Comparison of ENCODE assay signal across 28 mouse cellular contexts in the genomic region with DNA sequence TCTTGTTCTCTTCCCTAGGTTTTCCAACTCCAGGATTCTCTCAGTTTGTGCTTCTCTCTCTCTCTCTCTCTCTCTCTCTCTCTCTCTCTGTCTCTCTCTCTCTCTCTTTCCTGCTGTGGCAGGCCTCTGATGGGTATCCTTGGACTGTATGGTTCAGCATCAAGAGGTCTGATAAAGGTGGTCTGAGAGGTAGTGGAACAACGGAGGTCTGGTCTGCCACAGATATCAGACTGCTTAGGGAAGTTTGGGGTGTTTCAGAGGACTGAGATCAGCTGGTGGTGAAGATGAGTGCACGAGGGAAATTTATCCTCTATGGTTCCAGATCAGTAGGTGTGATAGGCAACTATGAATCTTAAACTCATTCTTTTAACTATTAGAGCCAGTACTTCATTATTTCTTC.
DNase-seq lines count a peak whose midpoint lies in the region; ATAC-seq and TF ChIP-seq lines count a peak whose summit lies in the region.
"Had no signal": no experiment of that assay in that cellular context is flagged by ENCODE, and none has a peak within 500 bp of the region (broad histone marks: within the 10 kb centered on the region; RNA-seq: fewer than 3 reads in every experiment).

No protein-coding gene starts in this region.

- no peaks in the 10 kb centered on the region for H3K36me3 ChIP-seq in liver, postnatal 0 days (replicated peaks; ENCODE audit: insufficient read depth, low read length)
- H3K36me3 ChIP-seq in liver, embryonic 11.5 days (ENCODE audit: control insufficient read depth, insufficient read depth, low read length), result no peaks in the 10 kb centered on the region
- H3K36me3 ChIP-seq in liver, embryonic 14.5 days (replicated peaks; ENCODE audit: control insufficient read depth, insufficient read depth, low read depth), result no peaks in the 10 kb centered on the region
- H3K36me3 ChIP-seq in midbrain, embryonic 11.5 days (ENCODE audit: control insufficient read depth, insufficient read depth, low read length), result no peaks in the 10 kb centered on the region
- no peaks in the 10 kb centered on the region for H3K36me3 ChIP-seq in stomach, postnatal 0 days (ENCODE audit: control insufficient read depth, insufficient read depth, low read length)
- H3K36me3 ChIP-seq: embryonic facial prominence, embryonic 10.5 days; embryonic facial prominence, embryonic 13.5 days; forebrain, embryonic 10.5 days; hindbrain, embryonic 12.5 days; hindbrain, embryonic 15.5 days had no signal

- no peak for TF ChIP-seq EP300 in liver, postnatal 0 days (IDR thresholded peaks at IDR 0.05; ENCODE audit: low read depth)
- TF ChIP-seq EP300 in liver, embryonic 14.5 days (IDR thresholded peaks at IDR 0.05; ENCODE audit: low read depth), result 0 out of 2 replicates have a peak, but pooled peaks have one; percentile 27
- no peak for TF ChIP-seq EP300 in stomach, postnatal 0 days (optimal IDR thresholded peaks at IDR 0.05)

- no peak overlapping the region for H3K4me3 ChIP-seq in liver, postnatal 0 days (ENCODE audit: low read depth, low read length)
- H3K4me3 ChIP-seq in liver, embryonic 11.5 days (ENCODE audit: low read depth, low read length), result no peak overlapping the region
- no peak overlapping the region for H3K4me3 ChIP-seq in liver, embryonic 14.5 days (ENCODE audit: insufficient read depth in 1 of 2, low read depth in 2 of 2, low read length in 2 of 2)
- H3K4me3 ChIP-seq in midbrain, embryonic 11.5 days (ENCODE audit: low read depth, low read length), result no peak overlapping the region
- H3K4me3 ChIP-seq in stomach, postnatal 0 days (ENCODE audit: low read depth, low read length), result no peak overlapping the region
- H3K4me3 ChIP-seq: embryonic facial prominence, embryonic 10.5 days; embryonic facial prominence, embryonic 13.5 days; erythroblast, embryonic 14.5 days; forebrain, embryonic 10.5 days; forebrain, embryonic 13.5 days; gastrocnemius, adult 2 months; hindbrain, embryonic 12.5 days; hindbrain, embryonic 15.5 days had no signal

- intact Hi-C loops in left cerebral cortex, postnatal 4 days (cut with DNase I), result no loop called here

- no peaks in the 10 kb centered on the region for H3K4me1 ChIP-seq in liver, postnatal 0 days (ENCODE audit: insufficient read depth)
- no peaks in the 10 kb centered on the region for H3K4me1 ChIP-seq in liver, embryonic 11.5 days (replicated peaks; ENCODE audit: control insufficient read depth, insufficient read depth, low read length)
- H3K4me1 ChIP-seq in liver, embryonic 14.5 days (replicated peaks; ENCODE audit: control insufficient read depth in 2 of 2, insufficient read depth in 2 of 2, low read length in 1 of 2), result peaks cover 0 to 16% of the 10 kb centered on the region in 2 experiments; a peak in 3 of 4 replicates
- H3K4me1 ChIP-seq in midbrain, embryonic 11.5 days (ENCODE audit: control insufficient read depth, insufficient read depth, low read length), result no peaks in the 10 kb centered on the region
- no peaks in the 10 kb centered on the region for H3K4me1 ChIP-seq in stomach, postnatal 0 days (replicated peaks; ENCODE audit: control insufficient read depth, insufficient read depth)
- H3K4me1 ChIP-seq: embryonic facial prominence, embryonic 10.5 days; embryonic facial prominence, embryonic 13.5 days; forebrain, embryonic 10.5 days; forebrain, embryonic 13.5 days; hindbrain, embryonic 12.5 days; hindbrain, embryonic 15.5 days had no signal

- WGBS in liver, postnatal 0 days (ENCODE audit: insufficient replicate concordance), result 53% methylated on average over 2 of the region's 2 CpGs
- 47% methylated on average over 2 of the region's 2 CpGs for WGBS in liver, embryonic 11.5 days
- WGBS in liver, embryonic 14.5 days (ENCODE audit: insufficient replicate concordance), result 29% methylated on average over 2 of the region's 2 CpGs
- WGBS in midbrain, embryonic 11.5 days, result 68% methylated on average over 2 of the region's 2 CpGs
- 70% methylated on average over 2 of the region's 2 CpGs for WGBS in stomach, postnatal 0 days

- H3K27me3 ChIP-seq in liver, postnatal 0 days (ENCODE audit: insufficient read depth, low read length), result no peaks in the 10 kb centered on the region
- no peaks in the 10 kb centered on the region for H3K27me3 ChIP-seq in liver, embryonic 11.5 days (replicated peaks; ENCODE audit: control insufficient read depth, insufficient read depth, low read length)
- H3K27me3 ChIP-seq in liver, embryonic 14.5 days (ENCODE audit: control insufficient read depth, insufficient read depth, low read length), result no peaks in the 10 kb centered on the region
- no peaks in the 10 kb centered on the region for H3K27me3 ChIP-seq in midbrain, embryonic 11.5 days (ENCODE audit: control insufficient read depth, insufficient read depth, low read length)
- H3K27me3 ChIP-seq in stomach, postnatal 0 days (ENCODE audit: control insufficient read depth, insufficient read depth, low read length), result no peaks in the 10 kb centered on the region
- H3K27me3 ChIP-seq: embryonic facial prominence, embryonic 13.5 days; forebrain, embryonic 13.5 days; hindbrain, embryonic 12.5 days; hindbrain, embryonic 15.5 days had no signal

- no peaks in the 10 kb centered on the region for H3K9me3 ChIP-seq in liver, postnatal 0 days (ENCODE audit: low read length)
- H3K9me3 ChIP-seq in liver, embryonic 11.5 days (ENCODE audit: control insufficient read depth, low read length), result no peaks in the 10 kb centered on the region
- H3K9me3 ChIP-seq in liver, embryonic 14.5 days (ENCODE audit: control insufficient read depth, low read length), result no peaks in the 10 kb centered on the region
- no peaks in the 10 kb centered on the region for H3K9me3 ChIP-seq in midbrain, embryonic 11.5 days (ENCODE audit: control insufficient read depth, low read length)
- no peaks in the 10 kb centered on the region for H3K9me3 ChIP-seq in stomach, postnatal 0 days (ENCODE audit: control insufficient read depth, low read length)
- H3K9me3 ChIP-seq: embryonic facial prominence, embryonic 13.5 days; forebrain, embryonic 10.5 days; hindbrain, embryonic 12.5 days; hindbrain, embryonic 15.5 days had no signal

- no peak for ATAC-seq in liver, postnatal 0 days
- peak; percentile 79 for ATAC-seq in liver, embryonic 11.5 days (replicated peaks; ENCODE audit: low FRiP score)
- peak; percentile 71; the same call in 1 of the 2 replicates for ATAC-seq in liver, embryonic 14.5 days (ENCODE audit: insufficient read depth)
- no peak for ATAC-seq in midbrain, embryonic 11.5 days (ENCODE audit: low FRiP score)
- ATAC-seq in stomach, postnatal 0 days (ENCODE audit: low FRiP score, low TSS enrichment), result no peak
- ATAC-seq: activated CD4-positive, CD25-positive, alpha-beta regulatory T cell, adult 4 months; forebrain, embryonic 13.5 days; forebrain, embryonic 16.5 days had no signal

- H3K27ac ChIP-seq in liver, postnatal 0 days (ENCODE audit: low read depth), result no peak overlapping the region
- no peak overlapping the region for H3K27ac ChIP-seq in liver, embryonic 11.5 days (ENCODE audit: low read depth, low read length)
- H3K27ac ChIP-seq in liver, embryonic 14.5 days, result peak overlapping the region; percentile 33; the same call in 1 of the 2 replicates
- no peak overlapping the region for H3K27ac ChIP-seq in midbrain, embryonic 11.5 days (ENCODE audit: low read depth, low read length)
- H3K27ac ChIP-seq in stomach, postnatal 0 days (replicated peaks), result no peak overlapping the region
- H3K27ac ChIP-seq: embryonic facial prominence, embryonic 10.5 days; embryonic facial prominence, embryonic 13.5 days; forebrain, embryonic 10.5 days; forebrain, embryonic 13.5 days; gastrocnemius, adult 2 months; hindbrain, embryonic 12.5 days; hindbrain, embryonic 15.5 days had no signal

- TF ChIP-seq CTCF in liver, postnatal 0 days (IDR thresholded peaks at IDR 0.05; ENCODE audit: low read depth), result no peak
- TF ChIP-seq CTCF in liver, embryonic 14.5 days (IDR thresholded peaks at IDR 0.05; ENCODE audit: low read depth), result no peak
- no peak for TF ChIP-seq CTCF in stomach, postnatal 0 days (IDR thresholded peaks at IDR 0.05; ENCODE audit: low read depth)

- DNase-seq in liver (peak; percentile 10), adipocyte (ENCODE audit: low spot score) (no peak)
- DNase-seq in liver, postnatal 0 days, result no peak
- DNase-seq in liver, embryonic 11.5 days (ENCODE audit: low spot score), result no peak
- peak in 2 of 3 experiments; percentile 14 to 27 for DNase-seq in liver, embryonic 14.5 days (ENCODE audit: low read depth in 3 of 3, low spot score in 3 of 3)
- DNase-seq in midbrain, embryonic 11.5 days (ENCODE audit: low spot score, missing footprints), result no peak
- DNase-seq in stomach, postnatal 0 days (ENCODE audit: low spot score), result no peak
- no peak for DNase-seq in left cerebral cortex, postnatal 4 days
- DNase-seq: adrenal gland, adult 2 months; adrenal gland, postnatal 25 days; cerebellum, adult 11-12 months; cerebellum, adult 8-10 months; cerebellum, postnatal 10 days; cerebellum, postnatal 36 days; embryo, embryonic 11 days; gastrocnemius, adult 2 months; gastrocnemius, postnatal 14 days; heart, adult 11 months had no signal

- H3K9ac ChIP-seq in liver, postnatal 0 days (replicated peaks), result no peak overlapping the region
- H3K9ac ChIP-seq in liver, embryonic 11.5 days (ENCODE audit: low read depth, low read length), result no peak overlapping the region
- H3K9ac ChIP-seq in liver, embryonic 14.5 days (replicated peaks), result no peak overlapping the region
- H3K9ac ChIP-seq in midbrain, embryonic 11.5 days (ENCODE audit: low read length), result no peak overlapping the region
- no peak overlapping the region for H3K9ac ChIP-seq in stomach, postnatal 0 days (ENCODE audit: low read length)
- H3K9ac ChIP-seq: embryonic facial prominence, embryonic 13.5 days; forebrain, embryonic 13.5 days; hindbrain, embryonic 12.5 days; hindbrain, embryonic 15.5 days had no signal

- no peak overlapping the region for H3K4me2 ChIP-seq in liver, postnatal 0 days (ENCODE audit: low read depth, low read length)
- no peak overlapping the region for H3K4me2 ChIP-seq in liver, embryonic 11.5 days
- H3K4me2 ChIP-seq in liver, embryonic 14.5 days (ENCODE audit: low read depth), result no peak overlapping the region
- no peak overlapping the region for H3K4me2 ChIP-seq in midbrain, embryonic 11.5 days
- no peak overlapping the region for H3K4me2 ChIP-seq in stomach, postnatal 0 days (replicated peaks; ENCODE audit: low read depth)
- H3K4me2 ChIP-seq: embryonic facial prominence, embryonic 13.5 days; forebrain, embryonic 13.5 days; heart, embryonic 11.5 days; hindbrain, embryonic 12.5 days; hindbrain, embryonic 15.5 days had no signal

Comparison
In these comparisons a context has a peak if more than half of its experiments do, and no peak if none do; other contexts are left out.
1. DNase-seq: peak in liver (single experiment) and liver, embryonic 14.5 days (2 of 3); none in liver, postnatal 0 days (single experiment), liver, embryonic 11.5 days (single experiment), midbrain, embryonic 11.5 days (single experiment), stomach, postnatal 0 days (single experiment), left cerebral cortex, postnatal 4 days (single experiment) and adipocyte (single experiment).
2. ATAC-seq: peak in liver, embryonic 11.5 days (single experiment) and liver, embryonic 14.5 days (single experiment); none in liver, postnatal 0 days (single experiment), midbrain, embryonic 11.5 days (single experiment) and stomach, postnatal 0 days (single experiment).